Mouse (Mus musculus) ES-CJ7 (cell line): ENCODE results near the gene Dgke.
"Not testable (repeated sequence)": the region's sequence is repeated elsewhere in the genome, so short reads cannot be mapped to it uniquely, and the experiment has no call there.

ENCODE experiments used
- DNase-seq: peaks from one replicate; pipeline ENCODE4 v3.0.0; 2011; ENCODE audit warnings: low read depth, low spot score

The Dgke gene

DNA sequence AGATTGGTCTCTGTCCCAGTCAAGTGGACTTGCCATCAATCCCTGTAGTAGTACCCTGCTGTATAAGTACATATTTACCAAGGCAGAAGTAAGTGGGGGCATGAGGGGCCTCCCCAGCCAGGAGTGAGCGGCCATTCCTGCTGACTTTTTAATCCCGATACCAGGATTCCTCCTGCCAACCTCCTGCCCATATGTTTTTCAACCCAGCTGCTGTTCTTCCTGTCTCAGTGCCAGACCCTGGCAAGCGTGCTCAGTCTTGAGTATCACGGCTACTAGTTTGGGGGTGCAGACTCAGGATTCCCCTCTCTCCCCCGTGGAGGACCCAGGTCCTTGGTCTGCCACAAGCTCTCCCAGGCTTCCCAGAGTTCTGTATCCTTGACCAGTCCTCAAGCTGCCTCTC is 64.0 kb downstream of the Dgke start:
- DNase-seq: no peak

DNA sequence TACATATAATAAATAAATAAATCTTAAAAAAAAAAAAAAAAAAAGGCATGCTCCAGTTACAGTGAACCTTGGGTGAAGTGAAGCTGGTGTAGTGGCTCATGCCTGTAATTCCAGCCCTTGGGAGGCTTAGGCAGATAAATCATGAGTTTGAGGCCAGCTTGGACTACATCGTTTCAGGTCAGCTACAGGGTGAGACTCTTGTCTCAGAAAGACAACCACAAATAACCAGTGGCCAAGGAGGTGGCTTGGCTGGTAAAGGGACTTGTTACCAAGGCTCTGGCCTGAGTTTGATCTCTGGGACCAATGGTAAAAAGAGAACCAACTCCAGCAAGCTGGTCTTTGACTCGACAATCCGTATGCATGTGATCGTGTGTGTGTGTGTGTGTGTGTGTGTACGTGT is 64.6 kb downstream of the Dgke start:
- no peak for DNase-seq

DNA sequence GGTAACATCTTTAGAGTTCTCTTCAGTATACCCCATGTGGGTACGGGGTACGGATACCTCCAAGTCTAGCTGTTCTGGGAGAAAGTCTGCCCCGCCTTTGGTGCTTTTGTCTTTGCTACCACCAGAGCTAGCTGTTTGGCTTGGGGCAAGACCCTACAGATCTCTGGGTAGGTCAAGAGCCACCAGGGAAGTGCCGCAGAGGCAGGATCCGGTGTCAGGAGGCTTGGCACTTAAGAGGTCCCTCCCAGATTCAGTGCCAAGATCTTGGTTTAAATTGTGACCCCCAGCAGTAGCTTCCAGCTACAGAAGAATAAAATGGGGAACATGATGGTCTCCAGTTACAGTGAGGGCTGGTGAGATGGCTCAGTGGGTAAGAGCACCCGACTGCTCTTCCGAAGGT is 65.1 kb downstream of the Dgke start:
- DNase-seq: peak; percentile 56

DNA sequence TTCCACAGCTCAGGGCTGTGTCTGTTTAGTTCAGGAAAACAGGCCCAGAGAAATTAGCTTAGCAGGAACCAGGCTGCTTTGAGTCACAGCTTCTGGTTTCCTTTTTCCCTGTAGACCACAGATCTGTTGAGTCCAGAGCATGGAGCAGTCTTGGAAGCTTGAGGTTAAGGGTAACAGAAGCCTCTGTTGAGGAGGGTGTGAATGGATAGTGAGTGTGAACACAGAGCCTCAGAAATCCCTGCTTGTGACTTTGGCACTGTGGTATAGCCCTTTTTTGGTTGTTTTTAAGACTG is 66.2 kb downstream of the Dgke start:
- no peak for DNase-seq

DNA sequence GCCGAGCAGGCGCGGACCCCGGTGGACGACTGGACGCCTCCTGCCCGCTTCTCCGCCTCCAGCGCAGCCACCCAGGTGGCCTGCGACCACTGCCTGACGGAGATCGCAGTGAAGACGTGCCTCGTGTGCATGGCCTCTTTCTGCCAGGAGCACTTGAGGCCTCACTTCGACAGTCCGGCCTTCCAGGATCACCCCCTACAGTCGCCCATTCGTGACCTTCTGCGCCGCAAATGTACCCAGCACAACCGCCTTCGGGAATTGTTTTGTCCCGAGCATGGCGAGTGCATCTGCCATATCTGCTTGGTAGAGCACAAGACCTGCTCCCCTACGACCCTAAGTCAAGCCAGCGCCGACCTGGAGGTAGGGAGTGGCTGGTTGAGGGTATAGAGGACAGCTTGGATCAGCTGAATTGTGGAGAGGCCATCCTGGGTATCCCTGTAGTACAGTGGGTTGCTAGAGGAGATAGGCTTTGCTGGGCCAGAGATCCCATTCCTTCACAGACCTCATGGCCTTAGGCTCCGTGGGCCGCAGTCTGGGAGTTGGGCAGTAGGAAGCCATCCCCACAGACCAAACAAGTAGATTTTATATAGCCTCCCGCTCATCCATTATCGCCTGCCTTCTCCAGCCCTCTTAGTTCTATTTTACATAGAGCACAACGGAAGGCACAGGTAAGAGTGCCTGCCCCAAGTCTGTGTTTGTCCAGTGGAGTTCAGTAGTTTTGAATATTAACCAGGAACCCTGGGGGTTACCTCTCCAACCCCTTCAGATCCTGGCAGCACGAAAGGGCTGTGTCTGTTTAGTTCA is 66.7 kb downstream of the Dgke start:
- DNase-seq: no peak

DNA sequence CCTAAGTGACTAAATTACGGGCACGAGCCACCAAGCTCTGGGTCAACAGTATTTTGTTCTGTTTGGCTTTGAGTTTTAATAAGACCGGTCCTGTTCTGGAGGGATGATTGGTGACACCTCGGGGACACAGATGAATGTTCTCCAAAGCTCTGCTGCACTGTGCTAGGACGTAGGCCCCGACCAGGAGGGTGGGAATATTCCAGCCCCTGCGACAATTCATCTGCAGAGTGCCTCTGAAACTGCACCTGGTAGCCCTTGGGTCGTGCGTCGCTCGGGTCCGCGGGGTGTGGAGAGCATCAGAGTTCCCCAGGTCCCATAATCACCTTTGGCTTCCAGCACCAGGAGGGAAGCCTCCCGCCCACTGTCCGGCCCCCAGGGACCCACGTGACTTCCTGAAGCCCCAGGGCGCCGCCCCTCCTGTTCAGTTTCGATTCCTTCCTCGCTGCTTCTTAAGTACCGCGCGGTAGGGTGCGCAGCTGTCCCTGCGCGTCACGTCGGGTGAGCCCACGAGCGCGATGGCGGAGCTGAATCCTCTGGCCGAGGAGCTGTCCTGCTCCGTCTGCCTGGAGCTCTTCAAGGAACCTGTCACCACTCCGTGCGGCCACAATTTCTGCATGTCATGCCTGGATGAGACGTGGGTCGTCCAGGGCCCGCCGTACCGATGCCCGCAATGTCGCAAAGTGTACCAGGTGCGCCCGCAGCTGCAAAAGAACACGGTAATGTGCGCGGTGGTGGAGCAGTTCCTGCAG is 67.5 kb downstream of the Dgke start, which contains the start of gene Trim25:
TSS of gene Trim25 (plus strand) at position 403 of the 749 bp plus-strand sequence.
- DNase-seq: peak; percentile 97

DNA sequence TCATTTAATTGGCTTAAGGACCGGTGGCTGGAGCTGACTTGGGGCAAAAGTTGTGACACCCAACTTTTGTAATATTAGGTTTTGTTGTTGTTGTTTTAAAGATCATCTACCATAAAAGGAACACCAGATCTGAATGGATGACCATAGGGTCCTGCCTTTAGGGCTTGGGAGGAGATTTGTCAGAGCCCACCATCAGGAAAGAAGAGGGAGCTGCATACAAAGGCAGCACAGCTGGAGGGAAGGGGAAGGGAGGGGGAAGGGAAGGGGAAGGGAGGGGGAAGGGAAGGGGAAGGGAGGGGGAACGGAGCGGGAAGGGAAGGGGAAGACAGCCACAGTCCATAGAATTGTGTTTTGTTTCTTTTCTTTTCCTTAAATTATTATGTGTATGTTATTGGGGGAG is 68.2 kb downstream of the Dgke start:
- DNase-seq: peak; percentile 56

DNA sequence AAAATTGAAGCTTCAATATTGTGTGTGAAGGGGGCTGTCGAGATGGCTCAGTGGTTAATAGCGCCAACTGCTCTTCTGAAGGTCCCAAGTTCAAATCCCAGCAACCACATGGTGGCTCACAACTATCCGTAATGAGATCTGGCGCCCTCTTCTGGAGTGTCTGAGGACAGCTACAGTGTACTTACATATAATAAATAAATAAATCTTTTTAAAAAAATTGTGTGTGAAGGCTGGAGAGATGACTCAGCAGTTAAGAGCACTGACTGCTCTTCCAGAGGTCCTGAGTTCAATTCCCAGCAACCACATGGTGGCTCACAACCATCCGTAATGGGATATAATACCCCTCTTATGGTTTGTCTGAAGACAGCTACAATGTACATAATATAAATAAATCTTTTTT is 69.3 kb downstream of the Dgke start:
- DNase-seq: not testable (repeated sequence)

DNA sequence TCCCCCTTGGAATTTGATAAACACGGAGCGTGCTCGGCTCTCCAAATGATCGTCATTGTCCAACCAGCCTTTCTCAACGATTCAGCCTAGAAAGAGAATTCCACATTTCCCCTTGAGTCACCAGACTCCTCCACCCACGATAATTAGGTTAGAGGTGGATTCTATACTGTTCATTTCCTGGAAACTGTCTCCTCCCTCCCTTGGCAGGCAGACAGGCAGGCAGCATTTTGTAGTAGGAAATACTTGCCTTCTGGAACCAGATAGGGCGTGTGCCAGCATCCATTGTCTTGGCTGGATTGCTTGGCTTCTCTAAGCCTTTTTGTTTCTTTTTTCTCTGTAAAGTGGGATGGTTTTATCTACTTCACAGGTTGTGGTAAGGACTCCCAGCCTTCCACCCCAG is 70.2 kb downstream of the Dgke start:
- peak; percentile 89 for DNase-seq

DNA sequence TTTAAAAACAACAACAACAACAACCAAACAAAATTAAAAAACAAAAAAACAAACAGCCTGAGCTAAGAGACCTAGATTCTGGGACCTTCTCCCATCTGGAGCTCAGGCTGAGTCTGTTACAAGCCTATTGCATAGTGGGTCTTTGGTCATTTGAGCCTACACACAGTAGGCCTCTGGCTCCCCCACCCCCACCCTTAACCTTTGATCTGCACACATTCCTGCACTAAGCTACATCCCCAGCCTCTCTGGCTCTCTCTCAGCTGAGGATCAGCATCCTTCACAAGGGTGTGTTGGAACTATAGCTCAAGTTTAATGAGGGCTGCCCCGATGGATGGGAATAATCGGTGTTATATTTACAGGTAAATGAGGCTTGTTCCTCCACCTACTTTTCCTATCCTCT is 71.0 kb downstream of the Dgke start:
- DNase-seq: peak; percentile 86

DNA sequence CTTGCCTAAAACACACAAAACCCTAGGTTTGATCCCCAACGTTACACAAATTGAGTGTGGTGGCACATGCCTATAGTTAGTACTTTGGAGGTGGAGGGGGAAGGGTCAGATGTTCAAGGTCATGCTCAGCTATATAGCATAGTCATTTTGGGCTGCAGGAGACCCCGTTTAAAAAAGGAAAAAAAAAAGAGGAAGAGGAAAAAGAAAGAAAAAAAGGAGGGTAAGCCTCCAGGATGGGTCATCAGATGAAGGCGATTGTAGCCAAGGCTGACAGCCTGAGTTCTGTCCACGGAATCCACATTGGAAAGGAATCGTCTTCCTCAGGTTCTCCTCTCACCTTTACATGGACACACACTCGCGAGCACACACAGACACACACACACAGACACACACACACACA is 72.2 kb downstream of the Dgke start:
- no peak for DNase-seq

DNA sequence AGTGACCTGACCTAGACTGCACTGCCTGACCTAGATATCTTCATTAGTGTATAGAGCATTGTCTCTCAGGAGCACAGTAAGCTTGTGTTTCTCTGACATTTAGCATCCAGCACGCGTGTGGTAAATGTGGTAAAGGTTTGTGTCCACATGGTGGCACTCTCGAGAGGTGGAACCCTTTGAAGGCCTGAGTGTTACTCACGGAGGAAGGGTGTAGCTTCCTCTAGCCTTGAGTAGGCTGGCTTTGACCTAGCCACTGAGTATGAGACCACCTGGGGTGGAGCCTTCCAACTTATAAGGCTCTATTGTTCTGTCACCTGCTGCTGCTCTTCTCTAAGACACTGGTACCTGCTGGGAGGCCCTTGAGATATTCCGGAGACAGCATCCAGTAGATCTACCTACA is 73.0 kb downstream of the Dgke start:
- DNase-seq: peak; percentile 99

DNA sequence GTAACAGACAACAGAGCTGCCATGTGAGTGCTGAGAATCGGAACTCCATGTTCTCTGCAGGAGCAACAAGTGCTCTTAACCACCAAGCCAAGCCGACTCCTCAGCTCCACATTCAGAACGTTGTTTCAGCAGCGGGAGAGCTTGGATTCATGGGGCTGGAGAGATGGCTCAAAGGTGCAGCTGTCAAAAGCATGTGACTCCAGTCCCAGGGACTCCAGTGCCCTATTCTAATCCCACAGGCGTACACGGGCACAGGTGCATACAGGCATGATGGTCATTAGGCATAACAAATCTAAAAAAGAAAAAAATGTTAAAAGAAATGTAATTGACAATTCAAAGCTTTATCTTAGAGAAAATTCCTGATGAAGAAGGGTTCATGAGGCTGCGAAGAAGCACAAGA is 73.5 kb downstream of the Dgke start:
- DNase-seq: no peak

DNA sequence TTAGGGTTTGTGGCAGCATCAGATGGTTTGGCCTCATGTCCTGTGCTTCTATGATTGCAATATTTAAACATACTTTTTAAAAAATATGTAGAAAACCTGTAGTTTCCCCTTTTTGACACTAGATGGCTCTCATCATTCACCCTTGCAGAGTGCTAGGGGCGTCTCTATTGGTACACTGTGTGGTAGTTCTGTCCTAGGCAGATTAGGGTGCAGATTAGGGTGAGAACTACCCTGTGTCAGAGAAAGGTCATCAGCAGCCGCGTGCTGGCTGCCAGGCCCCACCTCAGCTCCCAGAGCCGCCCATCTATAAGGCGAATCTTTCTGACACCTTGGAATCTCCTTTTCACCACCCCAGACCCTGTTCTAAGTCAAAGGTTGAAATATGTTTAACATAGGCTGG is 77.1 kb downstream of the Dgke start:
- DNase-seq: peak; percentile 85

DNA sequence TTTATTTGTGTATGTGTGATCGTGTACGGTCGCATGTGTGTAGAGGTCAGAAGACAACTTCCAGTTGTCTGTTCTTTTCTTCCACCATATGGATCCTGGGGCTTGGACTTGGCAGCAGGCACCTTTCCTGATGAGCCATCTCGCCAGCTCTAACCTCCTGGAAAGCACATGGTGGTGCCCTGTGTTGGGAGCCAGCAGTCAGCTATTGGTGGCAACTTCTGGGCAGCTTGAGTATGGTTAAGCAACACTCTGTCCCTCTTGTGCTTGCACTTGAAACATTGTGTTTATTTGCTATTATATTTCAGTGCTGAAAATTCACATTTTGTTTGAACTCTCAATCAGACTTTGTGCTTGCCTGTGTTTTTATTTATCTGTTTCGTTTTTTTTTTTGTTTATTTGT is 77.7 kb downstream of the Dgke start:
- no peak for DNase-seq

DNA sequence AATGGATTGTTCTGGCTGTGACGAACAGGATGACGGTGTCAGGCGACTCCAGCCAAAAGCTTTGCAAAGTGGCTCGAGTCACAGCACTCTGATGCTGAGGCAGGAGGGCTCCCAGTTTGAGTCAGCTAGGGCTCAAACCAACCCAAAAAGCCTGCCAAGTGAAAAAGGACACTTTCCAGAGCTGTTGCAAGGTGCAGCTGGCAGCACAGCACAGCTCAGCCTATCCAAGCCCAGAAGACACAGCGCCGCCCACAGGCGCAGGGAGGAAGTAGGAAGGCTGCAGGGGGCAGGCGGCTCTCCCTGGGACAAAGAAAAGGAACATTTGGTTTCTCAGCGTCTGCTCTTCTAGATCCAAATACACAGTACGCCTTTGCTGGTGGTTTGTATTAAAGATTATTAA is 80.0 kb downstream of the Dgke start:
- DNase-seq: no peak
